Mouse (Mus musculus): ENCODE data around the gene Siae.

DNA sequence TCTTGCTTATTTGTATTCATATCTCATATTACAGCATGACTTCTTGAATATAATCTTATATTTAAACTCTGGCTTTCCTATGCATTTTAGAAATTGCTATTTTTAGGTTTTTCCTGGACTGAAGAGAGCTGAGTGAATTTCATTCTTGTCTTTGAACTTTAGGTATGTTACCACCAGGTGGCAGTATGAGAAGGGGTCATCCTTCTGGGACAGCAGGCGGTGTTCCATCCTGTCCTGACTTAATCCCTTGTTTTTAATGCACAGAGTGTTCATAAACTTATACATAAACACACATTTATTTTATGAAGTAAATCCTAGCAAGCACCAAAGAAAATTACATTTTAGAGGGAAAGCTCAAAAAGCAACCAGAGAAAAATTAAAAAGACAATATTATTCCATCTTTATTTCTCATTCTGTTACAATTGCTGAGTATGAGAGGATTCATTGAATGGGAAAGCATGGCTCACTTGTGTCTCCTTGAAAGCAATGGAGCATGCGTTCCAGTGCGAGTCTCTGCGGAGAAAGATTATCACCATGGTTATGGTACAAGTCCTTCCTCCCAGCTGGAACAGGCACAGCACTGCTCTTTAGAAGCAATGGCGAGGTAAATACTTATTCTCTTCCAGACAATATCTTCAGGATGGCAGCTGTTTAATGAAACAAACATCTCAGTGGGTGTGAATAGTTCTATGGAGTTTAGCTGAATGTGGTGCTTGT, 134.6 kb downstream of the Siae start:
- peak; percentile 44; the same call in 1 of the 2 replicates for TF ChIP-seq CTCF (IDR thresholded peaks at IDR 0.05; ENCODE audit: low read depth, low read length)
- TF ChIP-seq POLR2A (IDR thresholded peaks at IDR 0.05; ENCODE audit: extremely low read depth, insufficient read depth, low read length), result no peak

Measured in liver, adult 2 months (tissue).